Mouse (Mus musculus) limb, embryonic 15.5 days (tissue): Measurements from ENCODE around the gene Cd300lf. TPM values are rescaled to one million over a fixed set of nuclear protein-coding genes. Genes with fewer than 3 reads are reported as not detected.

Experiments
- ATAC-seq: fragments of 200-750 bp; cut with Nextera tagmentation; 2 replicates; pipeline ENCODE4 v1.8.0; 2017; ENCODE audit warnings: low read depth, moderate TSS enrichment; ENCODE audit not compliant: insufficient number of reproducible peaks, low FRiP score, low TSS enrichment
- H3K27ac ChIP-seq: fragments of 300-500 bp; sonication (generic); 2 replicates; pipeline ENCODE4 v1.5.1; 2015; ENCODE audit warnings: moderate library complexity, mild to moderate bottlenecking, inconsistent platforms
- H3K27me3 ChIP-seq: fragments of 300-500 bp; sonication (generic); 2 replicates; pipeline ENCODE4 v1.6.1; 2015; ENCODE audit warnings: inconsistent platforms
- H3K36me3 ChIP-seq: fragments of 300-500 bp; sonication (generic); 2 replicates; pipeline ENCODE4 v1.6.1; 2015; ENCODE audit warnings: inconsistent platforms
- H3K4me1 ChIP-seq: fragments of 300-500 bp; sonication (generic); 2 replicates; pipeline ENCODE4 v1.6.1; 2015; ENCODE audit warnings: inconsistent platforms
- H3K4me2 ChIP-seq: fragments of 300-500 bp; sonication (generic); 2 replicates; pipeline ENCODE4 v1.6.1; 2015; ENCODE audit warnings: mild to moderate bottlenecking, inconsistent platforms
- H3K4me3 ChIP-seq: fragments of 300-500 bp; sonication (generic); 2 replicates; pipeline ENCODE4 v1.5.1; 2015; ENCODE audit warnings: mild to moderate bottlenecking, inconsistent platforms
- H3K9ac ChIP-seq: fragments of 300-500 bp; sonication (generic); 2 replicates; pipeline ENCODE4 v1.6.1; 2015; ENCODE audit warnings: inconsistent platforms
- H3K9me3 ChIP-seq: fragments of 300-500 bp; sonication (generic); 2 replicates; pipeline ENCODE4 v1.6.1; 2016; ENCODE audit warnings: inconsistent platforms
- WGBS: fragments of 180-500 bp; shearing (Covaris S2); methylation state at CpG from one replicate; pipeline ENCODE4 v1.1.7; 2015; 5-methylcytosine and 5-hydroxymethylcytosine counted together
- polyA plus RNA-seq: library from polyadenylated mRNA; unstranded; fragments of >200 nt; fragmentation: Nextera tagmentation; extraction: Ambion mirVana; gene quantifications from 2 replicates; pipeline ENCODE4 v1.2.1, GENCODE M21; 2015

Gene Cd300lf
- polyA plus RNA-seq, 1 experiment from 2014 or later = 0.46 TPM

DNA sequence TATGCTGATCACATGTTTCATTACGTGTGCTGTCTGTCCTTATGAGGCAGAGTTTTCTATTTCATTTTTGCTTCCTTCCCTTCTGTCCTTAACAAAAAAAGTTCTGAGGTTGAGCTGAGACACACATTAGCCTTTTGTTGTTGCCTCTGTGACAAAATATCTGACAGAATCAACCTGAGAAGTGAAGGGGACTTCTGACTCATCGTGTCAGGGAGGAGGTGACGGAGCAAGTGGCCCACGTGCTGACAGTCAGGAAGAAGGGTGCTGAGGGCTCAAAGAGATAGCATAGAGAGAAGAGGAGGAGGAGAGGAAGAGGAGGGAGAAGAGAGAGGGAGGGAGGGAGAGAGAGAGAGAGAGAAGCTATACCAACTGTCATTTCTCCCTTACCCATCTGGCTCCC is 5.3 kb downstream of the Cd300lf start:
- no peaks in the 10 kb centered on the region for H3K9me3 ChIP-seq
- no peak overlapping the region for H3K9ac ChIP-seq
- H3K27me3 ChIP-seq = no peaks in the 10 kb centered on the region
- no peak overlapping the region for H3K4me3 ChIP-seq
- WGBS = 77% methylated on average over 4 of the region's 4 CpGs
- no peaks in the 10 kb centered on the region for H3K4me1 ChIP-seq
- H3K27ac ChIP-seq = no peak overlapping the region
- H3K4me2 ChIP-seq = no peak overlapping the region
- no peak for ATAC-seq
- H3K36me3 ChIP-seq = no peaks in the 10 kb centered on the region

- H3K4me1 ChIP-seq = no peaks in the 10 kb centered on the region
- no peak overlapping the region for H3K9ac ChIP-seq
- no peaks in the 10 kb centered on the region for H3K27me3 ChIP-seq
- no peaks in the 10 kb centered on the region for H3K9me3 ChIP-seq
- H3K27ac ChIP-seq = no peak overlapping the region
- no peak overlapping the region for H3K4me3 ChIP-seq
- no peak overlapping the region for H3K4me2 ChIP-seq
- no peak for ATAC-seq
- H3K36me3 ChIP-seq = no peaks in the 10 kb centered on the region
- 62% methylated on average over 9 of the region's 9 CpGs for WGBS
Measured at GRCm38 (mm10) chr11:115119409-115119808, 14.4 kb downstream of the Cd300lf start.

GRCm38 (mm10) chr11:115112196-115112595 is 21.6 kb downstream of the Cd300lf start:
- H3K9ac ChIP-seq = no peak overlapping the region
- 23% methylated on average over 3 of the region's 3 CpGs for WGBS
- no peak for ATAC-seq
- H3K9me3 ChIP-seq = no peaks in the 10 kb centered on the region
- no peak overlapping the region for H3K4me2 ChIP-seq
- H3K27me3 ChIP-seq = no peaks in the 10 kb centered on the region
- no peak overlapping the region for H3K27ac ChIP-seq
- H3K4me1 ChIP-seq = peaks cover 3% of the 10 kb centered on the region; the same call in 1 of the 2 replicates
- no peaks in the 10 kb centered on the region for H3K36me3 ChIP-seq
- no peak overlapping the region for H3K4me3 ChIP-seq

GRCm38 (mm10) chr11:115110271-115110670 is 23.5 kb downstream of the Cd300lf start:
- no peak overlapping the region for H3K9ac ChIP-seq
- H3K9me3 ChIP-seq = no peaks in the 10 kb centered on the region
- no peak overlapping the region for H3K4me2 ChIP-seq
- H3K4me3 ChIP-seq = no peak overlapping the region
- WGBS = 81% methylated on average over 4 of the region's 5 CpGs
- H3K4me1 ChIP-seq = peaks cover 3% of the 10 kb centered on the region; the same call in 1 of the 2 replicates
- H3K36me3 ChIP-seq = no peaks in the 10 kb centered on the region
- H3K27ac ChIP-seq = no peak overlapping the region
- no peaks in the 10 kb centered on the region for H3K27me3 ChIP-seq
- no peak for ATAC-seq

- Histone ChIP-seq H3K4me2 (no peak overlapping the region), H3K36me3 (no peaks in the 10 kb centered on the region), H3K9me3 (no peaks in the 10 kb centered on the region), H3K9ac (no peak overlapping the region), H3K27ac (no peak overlapping the region), H3K4me1 (peaks cover 6% of the 10 kb centered on the region; the same call in 1 of the 2 replicates), H3K4me3 (no peak overlapping the region), H3K27me3 (no peaks in the 10 kb centered on the region)
- 79% methylated on average over 8 of the region's 8 CpGs for WGBS
- ATAC-seq = no peak
Measured at GRCm38 (mm10) chr11:115108176-115108575, 25.6 kb downstream of the Cd300lf start.

DNA sequence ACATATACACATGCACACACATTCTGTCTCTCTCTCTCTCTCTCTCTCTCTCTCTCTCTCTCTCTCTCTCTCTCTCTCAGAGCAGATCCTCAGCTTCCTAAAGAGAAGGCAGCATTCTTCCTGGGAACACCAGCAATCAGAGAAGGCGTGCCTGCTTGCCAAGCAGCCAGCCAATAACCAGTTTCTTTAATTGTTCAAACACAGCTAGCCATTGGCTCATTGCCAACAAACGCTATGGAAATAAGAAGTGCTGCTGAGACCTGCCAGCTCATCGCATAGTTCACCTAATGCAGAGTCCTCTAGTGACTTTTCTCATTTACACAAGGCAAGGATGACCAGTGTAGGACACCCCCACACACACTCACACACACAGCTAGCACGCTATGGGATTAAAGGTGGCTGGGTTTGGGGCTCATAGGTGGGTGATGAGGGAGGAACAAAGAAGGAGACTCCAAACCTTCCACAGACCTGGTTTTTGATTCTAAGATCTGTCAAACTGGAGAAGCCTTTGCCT is 26.3 kb downstream of the Cd300lf start:
- Histone ChIP-seq H3K9me3 (no peaks in the 10 kb centered on the region), H3K4me1 (peaks cover 6% of the 10 kb centered on the region; the same call in 1 of the 2 replicates), H3K27ac (no peak overlapping the region), H3K27me3 (no peaks in the 10 kb centered on the region), H3K4me2 (no peak overlapping the region), H3K4me3 (no peak overlapping the region), H3K9ac (no peak overlapping the region), H3K36me3 (no peaks in the 10 kb centered on the region)
- ATAC-seq = no peak
- WGBS = 22% methylated on average over 4 of the region's 4 CpGs

- Histone ChIP-seq H3K27ac (no peak overlapping the region), H3K9ac (no peak overlapping the region), H3K27me3 (no peaks in the 10 kb centered on the region), H3K9me3 (no peaks in the 10 kb centered on the region), H3K4me3 (no peak overlapping the region), H3K4me2 (no peak overlapping the region), H3K4me1 (peaks cover 6% of the 10 kb centered on the region; the same call in 1 of the 2 replicates), H3K36me3 (no peaks in the 10 kb centered on the region)
- 74% methylated on average over 2 of the region's 2 CpGs for WGBS
- no peak for ATAC-seq
Measured at GRCm38 (mm10) chr11:115106638-115107037, 27.2 kb downstream of the Cd300lf start.

DNA sequence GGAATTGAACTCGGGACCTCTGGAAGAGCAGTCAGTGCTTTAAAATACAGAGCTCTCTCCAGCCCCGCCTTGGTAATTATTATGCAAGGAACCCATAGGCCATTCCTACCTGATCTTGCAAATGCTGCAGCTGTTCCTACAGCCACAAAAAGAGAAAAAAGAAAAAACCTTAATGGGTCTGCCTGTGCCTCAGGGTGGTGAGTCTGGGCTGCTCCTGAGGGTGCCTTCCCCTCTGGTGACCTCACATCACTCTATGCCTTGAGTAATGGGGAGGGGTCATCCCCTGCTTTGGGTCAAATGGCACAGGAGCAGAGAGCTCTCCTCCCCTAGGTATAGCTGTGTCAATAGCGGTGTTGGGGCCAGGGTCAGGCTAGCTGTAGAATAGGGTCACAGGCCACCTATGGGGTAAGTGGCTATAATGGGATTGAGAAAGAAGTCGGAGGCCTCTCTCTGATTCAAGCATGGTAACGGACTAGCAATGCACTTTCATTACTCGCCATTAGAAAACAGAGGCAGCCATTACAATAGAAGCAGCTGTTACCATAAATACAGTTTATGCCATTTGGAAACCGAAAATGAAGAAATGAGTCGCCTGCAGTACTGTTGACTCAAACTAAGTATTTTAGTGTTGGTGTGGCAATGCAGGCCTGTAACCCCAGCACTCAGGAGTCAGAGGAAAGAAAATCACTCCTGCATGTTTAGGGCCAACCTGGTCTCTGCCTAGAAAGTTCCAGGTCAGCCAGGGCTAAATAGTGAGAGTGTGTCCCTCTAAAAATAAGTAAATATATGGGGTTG is 28.8 kb downstream of the Cd300lf start:
- Histone ChIP-seq H3K4me3 (no peak overlapping the region), H3K9me3 (no peaks in the 10 kb centered on the region), H3K4me2 (no peak overlapping the region), H3K27ac (no peak overlapping the region), H3K36me3 (no peaks in the 10 kb centered on the region), H3K27me3 (no peaks in the 10 kb centered on the region), H3K9ac (no peak overlapping the region), H3K4me1 (peaks cover 9% of the 10 kb centered on the region)
- no peak for ATAC-seq
- WGBS = 71% methylated on average over 8 of the region's 8 CpGs

DNA sequence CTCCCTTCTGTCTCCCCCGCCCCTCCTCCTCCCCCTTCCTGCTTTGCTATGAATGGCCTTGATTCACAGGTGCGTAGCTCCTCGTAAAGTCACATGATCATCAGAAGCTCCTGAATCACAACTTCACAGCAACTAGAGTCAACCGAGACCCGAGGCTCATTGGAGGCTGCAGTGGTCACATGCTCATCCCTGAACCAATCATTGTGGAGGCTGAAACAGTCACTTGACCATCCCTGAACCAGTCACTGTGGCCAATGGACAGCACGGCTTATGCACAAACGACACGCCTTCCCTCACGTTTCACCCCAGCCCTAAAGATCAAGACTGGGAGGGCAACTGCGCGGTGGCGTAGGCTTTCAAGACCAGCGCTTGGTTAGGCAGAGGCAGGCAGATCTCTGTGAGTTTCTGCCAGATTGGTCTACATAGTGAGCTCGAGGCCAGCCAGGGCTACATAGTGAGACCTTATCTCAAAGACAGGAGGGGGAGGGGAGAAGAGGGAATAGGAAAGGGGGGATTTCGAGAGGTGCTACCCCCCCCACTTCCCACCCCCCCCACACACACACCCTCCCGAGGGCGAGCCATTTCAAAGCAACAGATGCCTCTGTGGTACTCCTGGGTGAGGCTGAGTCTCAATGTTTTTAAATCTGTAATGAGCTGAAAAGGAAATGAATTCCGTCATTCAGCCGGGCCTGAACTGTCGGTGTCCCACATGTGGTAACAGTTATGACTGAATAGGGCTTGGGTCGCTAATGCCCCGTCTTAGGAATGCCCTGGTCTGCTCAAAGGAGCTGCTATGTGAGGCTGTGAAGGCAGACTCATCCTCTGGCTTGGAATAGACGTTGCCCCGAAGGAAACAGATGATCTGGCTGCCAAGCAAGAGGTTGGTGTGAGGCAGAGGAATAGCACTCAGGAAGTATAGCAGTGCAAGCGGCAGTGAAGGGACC is 30.1 kb downstream of the Cd300lf start:
- H3K4me3 ChIP-seq = no peak overlapping the region
- H3K4me2 ChIP-seq = no peak overlapping the region
- H3K9me3 ChIP-seq = no peaks in the 10 kb centered on the region
- H3K4me1 ChIP-seq = peaks cover 10% of the 10 kb centered on the region
- WGBS = 65% methylated on average over 25 of the region's 25 CpGs
- ATAC-seq = 0 out of 2 replicates have a peak, but pooled peaks have one; percentile 27
- H3K27ac ChIP-seq = peak overlapping the region; percentile 33; the same call in 1 of the 2 replicates
- H3K27me3 ChIP-seq = no peaks in the 10 kb centered on the region
- no peaks in the 10 kb centered on the region for H3K36me3 ChIP-seq
- H3K9ac ChIP-seq = no peak overlapping the region

GRCm38 (mm10) chr11:115102116-115102515 is 31.7 kb downstream of the Cd300lf start:
- Histone ChIP-seq H3K27ac (no peak overlapping the region), H3K9me3 (no peaks in the 10 kb centered on the region), H3K9ac (no peak overlapping the region), H3K4me2 (no peak overlapping the region), H3K4me3 (no peak overlapping the region), H3K36me3 (no peaks in the 10 kb centered on the region), H3K27me3 (no peaks in the 10 kb centered on the region), H3K4me1 (peaks cover 10% of the 10 kb centered on the region; the same call in 1 of the 2 replicates)
- ATAC-seq = no peak
- 87% methylated on average over 9 of the region's 9 CpGs for WGBS

- H3K9ac ChIP-seq = no peak overlapping the region
- H3K4me3 ChIP-seq = no peak overlapping the region
- H3K9me3 ChIP-seq = no peaks in the 10 kb centered on the region
- H3K36me3 ChIP-seq = no peaks in the 10 kb centered on the region
- WGBS = 43% methylated on average over 6 of the region's 6 CpGs
- H3K4me1 ChIP-seq = peaks cover 10% of the 10 kb centered on the region; the same call in 1 of the 2 replicates
- H3K27me3 ChIP-seq = no peaks in the 10 kb centered on the region
- no peak for ATAC-seq
- H3K4me2 ChIP-seq = no peak overlapping the region
- H3K27ac ChIP-seq = no peak overlapping the region
Measured at GRCm38 (mm10) chr11:115101615-115102051, 32.2 kb downstream of the Cd300lf start.
